Mouse (Mus musculus) E14TG2a.4 (cell line): Measurements from ENCODE around the gene Vps26b.

Experiments
- CTCF ChIP-seq: conservative IDR thresholded peaks from 2 replicates; pipeline ENCODE4 v1.5.1; 2014; ENCODE audit warnings: low read length
- NANOG ChIP-seq: IDR thresholded peaks from 2 replicates; pipeline ENCODE4 v1.6.1; 2014; ENCODE audit warnings: borderline replicate concordance, low read length, mixed read lengths

DNA sequence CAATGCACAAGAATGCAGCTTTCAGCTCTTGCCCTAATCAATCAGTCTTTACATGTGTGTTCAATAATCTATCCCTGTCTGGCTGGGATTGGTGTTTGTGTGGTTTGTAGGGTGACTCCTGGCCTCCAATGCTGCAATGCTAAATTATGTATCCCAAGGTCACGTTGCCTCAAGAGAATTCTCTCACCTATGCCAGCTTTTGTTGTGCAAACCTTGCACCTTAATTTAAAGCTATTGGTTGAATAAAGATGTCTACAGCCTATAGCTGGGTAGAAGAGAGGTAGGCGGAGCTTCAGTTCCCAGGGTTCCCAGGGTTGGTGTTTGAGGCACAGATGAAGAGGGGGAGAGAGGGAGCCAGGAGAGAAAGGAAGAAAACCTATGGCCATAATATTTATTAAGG, 32.4 kb downstream of the Vps26b start:
- TF ChIP-seq CTCF (no peak), NANOG (no peak)
